Comparison of ENCODE assay signal across 8 mouse cellular contexts in the genomic region with DNA sequence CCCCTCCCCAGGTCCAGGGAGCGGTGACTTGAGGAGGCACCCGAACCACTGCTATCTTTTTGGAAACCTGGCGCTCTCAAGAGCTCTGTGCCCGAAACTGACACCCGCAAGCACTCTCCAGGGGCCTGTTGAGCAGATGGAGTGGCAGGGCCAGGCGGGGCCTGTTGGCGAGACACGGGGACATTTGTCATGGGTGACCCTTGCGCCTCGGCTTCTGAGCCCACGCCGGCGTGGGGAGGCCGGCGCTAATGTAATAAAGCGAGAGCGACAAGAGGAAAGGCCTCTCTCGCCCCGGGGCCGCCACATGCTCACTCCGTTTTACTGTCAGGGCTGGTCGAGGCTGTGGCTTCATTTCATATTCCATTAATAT.
DNase-seq lines count a peak whose midpoint lies in the region; ATAC-seq and TF ChIP-seq lines count a peak whose summit lies in the region.

No protein-coding gene starts in this region.

- WGBS in heart, embryonic 16.5 days, result 7% methylated on average over 22 of the region's 22 CpGs
- 2% methylated on average over 22 of the region's 22 CpGs for WGBS in liver, embryonic 12.5 days (ENCODE audit: insufficient replicate concordance)

- no peaks in the 10 kb centered on the region; a peak in 1 of 4 replicates for H3K4me1 ChIP-seq in ES-E14 (ENCODE audit: control insufficient read depth in 2 of 2, insufficient read depth in 2 of 2, low read length in 2 of 2, poor library complexity in 1 of 2)
- H3K4me1 ChIP-seq in heart, embryonic 16.5 days (ENCODE audit: control insufficient read depth, insufficient read depth, low read length), result peaks cover 10% of the 10 kb centered on the region
- H3K4me1 ChIP-seq in liver, embryonic 12.5 days, result no peaks in the 10 kb centered on the region

- peak; percentile 10 for DNase-seq in gastrocnemius, postnatal 10 days
- DNase-seq in gastrocnemius, postnatal 25 days, result no peak
- DNase-seq in ES-E14 (ENCODE audit: low read depth, low spot score), result no peak
- DNase-seq in left cerebral cortex, adult 18-20 months (ENCODE audit: low spot score in 2 of 2), result no peak
- no peak for DNase-seq in right cerebral cortex, adult 2 months (ENCODE audit: low spot score in 2 of 2)
- DNase-seq in right cerebral cortex, postnatal 14 days, result no peak

- H3K36me3 ChIP-seq in ES-E14 (ENCODE audit: control insufficient read depth, insufficient read depth, low read length, poor library complexity, severe bottlenecking), result no peaks in the 10 kb centered on the region
- no peaks in the 10 kb centered on the region for H3K36me3 ChIP-seq in heart, embryonic 16.5 days (ENCODE audit: control insufficient read depth, insufficient read depth)
- H3K36me3 ChIP-seq in liver, embryonic 12.5 days, result no peaks in the 10 kb centered on the region

- H3K4me3 ChIP-seq in ES-E14 (ENCODE audit: insufficient read depth in 1 of 2, low read depth in 1 of 2, low read length in 2 of 2, poor library complexity in 1 of 2, severe bottlenecking in 1 of 2), result peak overlapping the region in 1 of 2 experiments; percentile 11; a peak in 1 of 4 replicates
- H3K4me3 ChIP-seq in heart, embryonic 16.5 days (ENCODE audit: low read length), result peak overlapping the region; percentile 44
- peak overlapping the region; percentile 9; the same call in 1 of the 2 replicates for H3K4me3 ChIP-seq in liver, embryonic 12.5 days

- no peaks in the 10 kb centered on the region for H3K9me3 ChIP-seq in ES-E14 (ENCODE audit: control insufficient read depth, insufficient read depth, low read depth, low read length)
- H3K9me3 ChIP-seq in heart, embryonic 16.5 days (replicated peaks; ENCODE audit: control insufficient read depth, low read length), result no peaks in the 10 kb centered on the region
- H3K9me3 ChIP-seq in liver, embryonic 12.5 days (replicated peaks), result no peaks in the 10 kb centered on the region

- 0 out of 2 replicates have a peak overlapping the region, but pooled peaks have one; percentile 1 for H3K9ac ChIP-seq in ES-E14 (ENCODE audit: insufficient read depth, low read depth, low read length, poor library complexity, severe bottlenecking)
- H3K9ac ChIP-seq in heart, embryonic 16.5 days (ENCODE audit: low read length), result peak overlapping the region; percentile 25; the same call in 1 of the 2 replicates
- no peak overlapping the region for H3K9ac ChIP-seq in liver, embryonic 12.5 days

- no peak for ATAC-seq in heart, embryonic 16.5 days (replicated peaks; ENCODE audit: extremely low read depth, insufficient read depth, low FRiP score)
- no peak for ATAC-seq in liver, embryonic 12.5 days

- peaks cover 68% of the 10 kb centered on the region for H3K27me3 ChIP-seq in heart, embryonic 16.5 days (ENCODE audit: control insufficient read depth, insufficient read depth, low read length)
- peaks cover 88% of the 10 kb centered on the region for H3K27me3 ChIP-seq in liver, embryonic 12.5 days (replicated peaks)

- H3K27ac ChIP-seq in ES-E14 (ENCODE audit: insufficient read depth, low read depth, low read length, poor library complexity, severe bottlenecking), result no peak overlapping the region
- H3K27ac ChIP-seq in heart, embryonic 16.5 days (ENCODE audit: low read length), result no peak overlapping the region
- no peak overlapping the region for H3K27ac ChIP-seq in liver, embryonic 12.5 days

- H3K4me2 ChIP-seq in heart, embryonic 16.5 days (ENCODE audit: low read depth, low read length), result peak overlapping the region; percentile 61
- H3K4me2 ChIP-seq in liver, embryonic 12.5 days, result peak overlapping the region; percentile 47; the same call in 1 of the 2 replicates

- in situ Hi-C loops in ES-E14 (cut with MboI; ENCODE audit: low sequenced_read_pairs in 2 of 2, unreplicated experiment in 2 of 2), result loop anchor here (5.0 to 25.0 kb wide), 3 partner anchors 51 to 794 kb away; no protein-coding TSS in a partner anchor

TF ChIP-seq in ES-E14, 5 proteins besides CTCF, POLR2A, EP300 and RAD21:
- TF ChIP-seq MAFK (IDR thresholded peaks at IDR 0.05; ENCODE audit: insufficient read depth, low read depth, low read length) (no peak), HCFC1 (IDR thresholded peaks at IDR 0.05; ENCODE audit: borderline replicate concordance, insufficient read depth, low read length) (no peak)
